Mouse (Mus musculus) T-helper 1 cell (primary cell): ENCODE results near the gene Tnfrsf18.

ENCODE experiments used
- in situ Hi-C: fragments of 300-600 bp; cut with MboI, MseI; formaldehyde crosslinking; loops from one replicate; pipeline ENCODE4 v1.15.1; 2025; ENCODE audit warnings: high pct_unique_total_duplicates

The Tnfrsf18 gene

DNA sequence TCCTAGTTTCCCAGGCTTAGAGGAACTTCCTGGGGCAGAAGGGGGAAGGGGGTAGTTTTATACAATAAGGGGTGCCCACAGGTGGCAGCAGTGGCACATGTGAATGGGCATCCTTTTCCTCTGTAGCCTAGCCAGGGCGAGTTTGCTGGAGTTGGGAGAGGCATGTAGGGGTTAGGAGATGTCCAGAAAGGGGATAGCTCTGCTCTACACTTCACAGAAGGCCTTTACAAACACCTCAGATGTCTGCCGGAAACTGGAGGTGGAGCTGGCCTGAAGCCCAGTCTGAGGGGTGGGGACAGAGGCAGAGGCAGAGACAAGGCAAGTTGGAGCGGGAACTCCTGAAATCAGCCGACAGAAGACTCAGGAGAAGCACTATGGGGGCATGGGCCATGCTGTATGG, at the start of gene Tnfrsf18:
Gene Tnfrsf18, plus strand, starts transcription at position 152 of the 400 bp plus-strand sequence.
- in situ Hi-C loops = loop anchor here (10.0 kb wide), 1 partner anchor 1091 kb away; no protein-coding TSS in a partner anchor

DNA sequence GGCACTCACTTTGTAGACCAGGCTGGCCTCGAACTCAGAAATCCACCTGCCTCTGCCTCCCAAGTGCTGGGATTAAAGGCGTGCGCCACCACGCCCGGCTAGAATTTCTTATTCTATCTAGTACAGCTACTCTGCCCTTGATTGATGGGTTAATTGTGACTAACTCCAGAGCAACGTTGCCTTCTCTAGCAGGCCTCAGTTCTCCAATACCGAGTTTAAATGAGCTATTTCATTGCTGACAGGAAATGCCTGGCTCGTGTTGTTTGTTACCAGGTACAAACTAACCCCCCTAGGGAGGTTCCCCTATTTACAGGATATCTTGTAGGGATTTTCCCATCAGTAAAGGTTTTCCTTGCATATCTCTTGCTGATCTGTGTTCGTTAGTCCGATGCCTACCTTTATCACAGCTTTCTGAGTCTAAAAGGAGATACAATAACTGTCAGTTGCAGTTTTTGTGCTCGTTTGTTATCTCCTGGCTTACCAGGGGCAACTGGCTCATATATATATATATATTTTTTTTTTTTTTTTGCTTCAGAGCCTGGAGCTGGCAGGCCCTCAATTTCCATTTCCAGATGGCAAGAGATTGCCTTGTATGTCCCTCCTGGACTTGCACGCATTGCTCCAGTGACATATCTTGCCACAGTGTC, 44.4 kb upstream of the Tnfrsf18 start:
- in situ Hi-C loops = no loop called here

DNA sequence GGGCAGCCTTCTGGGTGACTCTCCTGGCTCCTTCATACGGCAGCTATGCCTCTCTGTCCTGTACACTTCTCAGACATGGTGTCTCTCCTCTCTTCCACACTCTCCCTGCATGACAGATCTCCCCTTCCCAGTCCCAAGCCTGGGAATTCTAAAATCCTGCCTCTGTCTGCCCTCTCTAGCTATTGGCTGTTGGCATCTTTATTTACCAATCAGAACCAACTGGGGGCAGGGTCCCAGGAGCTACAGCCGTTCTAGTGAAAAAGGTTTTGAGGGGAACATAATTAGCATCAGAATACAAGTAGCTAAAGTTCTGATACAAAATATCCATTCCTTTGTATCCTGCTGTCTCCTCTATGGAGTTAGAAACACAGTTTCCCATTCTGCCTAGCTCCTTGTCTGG, 42.2 kb upstream of the Tnfrsf18 start:
- in situ Hi-C loops = no loop called here

DNA sequence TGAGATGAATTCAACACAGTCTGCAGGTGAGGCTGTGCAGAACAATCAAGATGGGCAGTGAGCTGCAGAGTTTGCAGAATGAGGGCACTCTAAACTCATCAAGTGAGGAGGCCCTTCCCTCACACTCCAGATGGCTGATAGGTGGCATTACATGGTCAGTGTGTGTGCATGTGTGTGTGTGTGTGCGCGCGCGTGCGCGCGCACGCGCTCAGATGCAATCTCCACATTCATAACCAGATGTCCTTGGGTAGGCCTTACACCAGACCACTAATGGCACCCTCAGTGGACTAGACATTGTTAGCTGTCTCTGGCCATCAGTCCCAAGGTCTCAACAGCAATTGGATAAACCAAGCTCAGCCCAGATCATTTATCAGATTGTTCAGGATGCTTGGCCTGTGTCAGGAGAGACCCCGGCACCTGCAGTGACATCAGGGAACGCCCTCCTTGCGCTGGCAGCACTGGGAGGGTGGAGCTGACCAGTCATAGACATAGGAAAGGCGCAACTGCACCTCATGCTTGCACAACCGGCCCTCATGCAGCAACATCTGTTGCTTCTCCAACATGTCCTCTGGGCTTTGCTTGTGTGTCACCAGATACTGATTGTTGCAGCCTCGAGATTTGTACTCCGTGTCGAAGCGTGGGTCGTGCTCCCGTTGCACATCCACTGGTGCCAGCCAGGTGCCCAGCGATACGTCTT, 34.6 kb upstream of the Tnfrsf18 start:
- in situ Hi-C loops = no loop called here

- in situ Hi-C loops = no loop called here
Measured at GRCm38 (mm10) chr4:155991908-155992230, 34.1 kb upstream of the Tnfrsf18 start.

DNA sequence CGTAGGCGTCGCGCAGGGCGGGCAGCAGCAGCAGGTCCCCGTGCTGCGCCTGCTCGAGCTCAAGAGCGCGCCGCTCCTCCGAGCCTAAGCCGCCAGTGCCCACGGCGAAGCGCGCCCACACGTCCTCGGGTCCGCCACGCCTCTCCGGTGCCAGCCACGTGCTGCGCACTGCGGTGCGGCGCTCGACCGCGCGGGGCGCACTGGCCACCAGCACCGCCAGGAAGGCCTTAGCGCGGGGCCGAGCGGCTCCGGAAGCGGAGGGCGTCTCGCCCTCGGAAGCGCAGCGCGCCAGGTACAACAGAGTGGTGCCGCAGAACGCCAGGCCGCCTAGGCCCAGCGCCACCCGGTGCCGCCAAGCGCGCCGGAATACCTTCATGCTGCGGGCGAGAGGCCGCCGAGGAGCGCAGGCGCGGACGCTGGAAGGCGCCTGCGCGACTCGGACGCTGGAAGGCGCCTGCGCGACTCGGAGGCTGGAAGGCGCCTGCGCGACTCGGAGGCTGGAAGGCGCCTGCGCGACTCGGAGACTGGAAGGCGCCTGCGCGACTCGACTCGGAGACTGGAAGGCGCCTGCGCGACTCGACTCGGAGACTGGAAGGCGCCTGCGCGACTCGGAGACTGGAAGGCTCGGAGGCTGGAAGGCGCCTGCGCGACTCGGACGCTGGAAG, 33.6 kb upstream of the Tnfrsf18 start, which contains the start of the genes B3galt6 and Sdf4:
Gene B3galt6, minus strand, starts transcription at position 409 of the 665 bp plus-strand sequence.
Gene Sdf4, plus strand, starts transcription at position 632 of the 665 bp plus-strand sequence.
- in situ Hi-C loops = no loop called here

- in situ Hi-C loops = no loop called here
Measured at GRCm38 (mm10) chr4:155992906-155993547, 32.9 kb upstream of the Tnfrsf18 start.

DNA sequence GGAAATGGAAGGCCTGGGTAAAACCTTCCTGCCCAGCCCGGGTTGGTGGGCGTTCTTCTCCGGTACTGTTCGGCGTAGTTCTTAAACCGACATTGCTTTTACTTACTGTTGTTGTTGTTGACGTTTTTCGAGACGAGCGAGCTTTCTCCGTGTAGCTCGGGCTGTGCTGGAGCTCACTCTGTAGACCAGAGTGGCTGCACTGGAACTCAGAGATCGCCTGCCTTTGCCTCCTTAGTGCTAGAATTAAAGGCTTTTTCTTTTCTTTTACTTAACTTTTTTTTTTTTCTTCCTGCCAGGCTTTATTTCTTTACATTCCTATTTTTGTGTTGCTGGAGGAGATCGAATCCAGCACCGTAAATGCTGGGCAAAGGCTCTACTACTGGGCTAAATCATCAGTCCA, 32.4 kb upstream of the Tnfrsf18 start:
- in situ Hi-C loops = no loop called here

DNA sequence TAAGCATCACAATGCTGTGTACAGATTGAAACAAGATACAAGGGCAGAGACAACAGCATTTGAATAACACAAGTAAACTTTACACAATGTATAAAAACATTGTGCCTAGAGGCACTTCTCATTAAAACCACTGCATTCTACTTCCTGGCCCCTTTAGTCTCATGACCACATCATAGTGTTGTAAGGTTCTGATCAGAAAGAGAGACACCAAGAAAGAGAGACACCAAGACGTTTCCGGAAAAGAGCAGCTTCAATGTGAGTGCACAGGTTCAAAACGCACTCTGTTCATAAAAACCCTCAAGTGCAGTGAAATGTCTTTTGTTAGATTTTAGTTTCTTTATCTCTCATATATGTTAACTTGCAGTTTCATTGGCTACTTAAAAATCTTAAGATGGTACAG, 21.9 kb upstream of the Tnfrsf18 start:
- in situ Hi-C loops = no loop called here

DNA sequence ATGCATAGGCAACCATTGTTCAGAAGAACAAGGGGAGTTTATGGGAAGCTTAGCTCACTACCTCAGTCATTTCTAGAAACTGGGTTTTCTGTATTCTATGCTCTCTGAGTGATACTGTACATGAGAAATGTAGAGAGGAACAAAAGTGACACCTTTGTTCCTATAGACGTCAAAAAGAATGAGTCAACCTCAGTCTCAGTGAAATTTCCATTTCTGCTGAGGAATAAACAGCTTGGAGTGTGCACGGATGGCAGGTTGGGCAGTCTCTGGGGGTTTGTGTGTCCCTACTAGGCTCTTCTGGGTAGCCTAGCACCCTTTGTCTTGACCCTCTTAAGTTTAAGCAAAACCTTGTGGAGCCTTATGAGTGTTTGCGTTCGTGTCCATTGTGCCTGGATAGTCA, 17.6 kb upstream of the Tnfrsf18 start:
- in situ Hi-C loops = no loop called here

GRCm38 (mm10) chr4:156013637-156014036, 12.3 kb upstream of the Tnfrsf18 start, which contains the start of gene Tnfrsf4:
Tnfrsf4 (plus strand) TSS chr4:156013843.
- in situ Hi-C loops = no loop called here

DNA sequence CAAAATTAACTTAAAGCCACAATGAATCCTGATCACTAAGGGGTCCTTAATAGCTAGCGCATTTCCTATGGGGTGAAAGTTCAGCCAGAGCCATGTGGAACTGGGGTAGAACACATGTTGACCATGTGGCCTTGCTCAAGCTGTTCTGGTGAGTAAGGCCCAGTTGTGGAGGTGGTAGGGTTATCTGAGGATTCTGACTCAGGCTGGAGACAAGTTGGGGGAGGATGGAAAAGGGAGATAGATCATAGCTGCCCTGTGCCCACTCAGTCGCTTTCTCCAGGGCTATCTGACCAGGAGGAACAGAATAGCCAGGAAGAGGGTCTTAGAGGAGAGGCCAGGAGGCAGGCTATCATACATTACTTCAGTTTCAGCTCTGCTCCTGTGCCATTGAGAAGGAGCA, 11.5 kb upstream of the Tnfrsf18 start:
- in situ Hi-C loops = no loop called here

- in situ Hi-C loops = loop anchor here (10.0 kb wide), 1 partner anchor 1085 kb away; no protein-coding TSS in a partner anchor
Measured at GRCm38 (mm10) chr4:156019771-156020170, 6.2 kb upstream of the Tnfrsf18 start.

DNA sequence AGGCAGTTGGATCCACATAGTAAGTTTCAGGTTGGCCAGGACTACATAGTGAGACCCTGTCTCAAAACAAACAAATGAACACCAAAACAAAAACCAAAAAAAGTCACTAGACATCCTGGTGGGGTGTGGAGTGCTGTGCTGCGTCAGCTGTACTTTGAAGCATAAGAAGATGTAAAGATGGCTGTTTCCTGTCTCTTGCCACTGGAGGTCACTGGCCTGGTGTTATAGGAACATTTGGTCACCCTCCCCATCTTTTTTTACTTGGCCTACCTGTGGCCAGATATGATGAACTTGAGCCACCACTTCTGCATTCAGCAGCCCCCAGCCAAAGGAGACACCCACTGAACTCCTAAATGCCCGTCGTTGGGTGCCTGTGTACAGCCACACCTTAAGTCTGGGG, 4.6 kb upstream of the Tnfrsf18 start:
- in situ Hi-C loops = loop anchor here (10.0 kb wide), 1 partner anchor 1087 kb away; no protein-coding TSS in a partner anchor

- in situ Hi-C loops = loop anchor here (10.0 kb wide), 1 partner anchor 1087 kb away; no protein-coding TSS in a partner anchor
Measured at GRCm38 (mm10) chr4:156021942-156022419, 4.0 kb upstream of the Tnfrsf18 start.

DNA sequence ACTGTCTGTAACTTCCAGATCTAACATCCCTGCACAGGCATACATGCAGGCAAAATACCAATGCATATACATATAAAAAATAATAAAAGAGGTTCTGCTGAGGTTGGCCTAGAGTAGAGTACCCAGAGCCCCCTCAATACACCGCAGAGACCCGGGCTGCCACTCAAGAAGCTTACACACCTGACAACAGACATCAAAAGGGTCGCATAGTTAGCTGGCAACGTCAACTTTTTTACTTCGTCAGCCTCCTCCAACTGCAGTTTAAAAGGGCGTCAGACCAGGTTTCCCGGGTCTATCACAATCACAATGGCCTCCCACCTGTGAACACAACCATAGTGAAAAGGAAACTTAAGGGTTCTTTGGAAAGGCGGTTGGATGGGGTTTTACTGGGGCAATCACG, 2.4 kb upstream of the Tnfrsf18 start:
- in situ Hi-C loops = loop anchor here (10.0 kb wide), 1 partner anchor 1089 kb away; no protein-coding TSS in a partner anchor

GRCm38 (mm10) chr4:156024184-156024583, 1.8 kb upstream of the Tnfrsf18 start:
- in situ Hi-C loops = loop anchor here (10.0 kb wide), 1 partner anchor 1089 kb away; no protein-coding TSS in a partner anchor

GRCm38 (mm10) chr4:156028580-156028979, 2.6 kb downstream of the Tnfrsf18 start:
- in situ Hi-C loops = loop anchor here (10.0 kb wide), 1 partner anchor 1094 kb away; no protein-coding TSS in a partner anchor

- in situ Hi-C loops = loop anchor here (5.0 kb wide), 2 partner anchors 33 to 68 kb away; partner anchors contain the start of gene C1qtnf12
Measured at GRCm38 (mm10) chr4:156030651-156031118, 4.7 kb downstream of the Tnfrsf18 start.

GRCm38 (mm10) chr4:156031255-156031592, 5.3 kb downstream of the Tnfrsf18 start:
- in situ Hi-C loops = loop anchor here (5.0 kb wide), 2 partner anchors 34 to 69 kb away; partner anchors contain the start of gene C1qtnf12
